Mouse (Mus musculus) forebrain, postnatal 0 days (tissue): ENCODE data around the gene Alx3. TPM values are rescaled to one million over a fixed set of nuclear protein-coding genes. Genes with fewer than 3 reads are reported as not detected.

Experiments
- ATAC-seq: fragments of 200-750 bp; cut with Nextera tagmentation; 2 replicates; pipeline ENCODE4 v1.8.0; 2017; ENCODE audit warnings: mild to moderate bottlenecking, moderate library complexity
- DNase-seq: peaks from one replicate; pipeline ENCODE4 v3.0.0-alpha.2; 2015
- H3K27ac ChIP-seq: fragments of 300-500 bp; sonication (generic); 2 replicates; pipeline ENCODE4 v1.5.1; 2014; ENCODE audit warnings: low read depth, mild to moderate bottlenecking, antibody characterized with exemption, low read length, moderate library complexity, mixed read lengths
- H3K27me3 ChIP-seq: fragments of 300-500 bp; sonication (generic); 2 replicates; pipeline ENCODE4 v1.6.1; 2014; ENCODE audit warnings: mild to moderate bottlenecking, low read length, mixed read lengths; ENCODE audit not compliant: insufficient read depth
- H3K36me3 ChIP-seq: fragments of 300-500 bp; sonication (generic); 2 replicates; pipeline ENCODE4 v1.6.1; 2014; ENCODE audit warnings: mild to moderate bottlenecking, moderate library complexity; ENCODE audit not compliant: insufficient read depth
- H3K4me1 ChIP-seq: fragments of 300-500 bp; sonication (generic); 2 replicates; pipeline ENCODE4 v1.6.1; 2014; ENCODE audit warnings: antibody characterized with exemption; ENCODE audit not compliant: insufficient read depth
- H3K4me2 ChIP-seq: fragments of 300-500 bp; sonication (generic); 2 replicates; pipeline ENCODE4 v1.6.1; 2014; ENCODE audit warnings: low read depth, mild to moderate bottlenecking, moderate library complexity
- H3K4me3 ChIP-seq: fragments of 300-500 bp; sonication (generic); 2 replicates; pipeline ENCODE4 v1.5.1; 2014; ENCODE audit warnings: low read depth, low read length, mixed read lengths
- H3K9ac ChIP-seq: fragments of 300-500 bp; sonication (generic); 2 replicates; pipeline ENCODE4 v1.6.1; 2014; ENCODE audit warnings: mild to moderate bottlenecking
- H3K9me3 ChIP-seq: fragments of 300-500 bp; sonication (generic); 2 replicates; pipeline ENCODE4 v1.6.1; 2016; ENCODE audit warnings: low read length
- CTCF ChIP-seq: sonication (generic); IDR thresholded peaks from 2 replicates; pipeline ENCODE4 v1.5.1; 2016; ENCODE audit warnings: antibody characterized with exemption, control low read depth, low read depth
- WGBS: fragments of 180-500 bp; shearing (Covaris S2); extraction: QIAGEN DNeasy Blood & Tissue Kit; methylation state at CpG from one replicate; pipeline ENCODE4 v1.1.7; 2014; 5-methylcytosine and 5-hydroxymethylcytosine counted together
- polyA plus RNA-seq: library from polyadenylated mRNA; unstranded; fragments of >200 nt; fragmentation: Nextera tagmentation; extraction: Ambion mirVana; gene quantifications from 2 replicates; pipeline ENCODE4 v1.2.1, GENCODE M21; 2015
- total RNA-seq: library from RNA; depleted of rRNA; stranded (reverse); fragments of >200 nt; gene quantifications from 2 replicates; pipeline ENCODE4 v1.2.3, GENCODE M21; 2014; rRNA removed

The Alx3 gene
- total and polyA plus RNA-seq, 2 experiments from 2014 or later, result 3.3 to 3.7 TPM

DNA sequence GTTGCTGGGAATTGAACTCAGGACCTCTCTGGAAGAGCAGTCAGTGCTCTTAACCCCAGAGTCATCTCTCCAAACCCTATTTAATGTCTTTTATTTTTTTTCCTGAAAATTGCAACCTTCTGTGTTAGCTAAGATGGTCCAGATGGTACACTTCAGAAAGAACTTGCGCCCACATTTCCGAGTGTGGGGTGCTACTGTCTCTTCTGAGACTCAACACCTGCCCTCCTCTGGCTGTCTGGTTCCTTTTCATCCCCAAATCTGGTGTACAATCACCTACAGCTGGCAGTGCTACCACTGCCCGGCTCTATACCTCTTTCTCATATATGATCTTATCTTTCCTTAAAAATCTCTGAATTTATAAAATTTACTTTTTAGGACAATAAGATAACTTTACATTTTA, 58.1 kb downstream of the Alx3 start:
- H3K4me3 ChIP-seq, result no peak overlapping the region
- DNase-seq, result no peak
- H3K27me3 ChIP-seq, result no peaks in the 10 kb centered on the region
- no peak for ATAC-seq
- no peaks in the 10 kb centered on the region for H3K4me1 ChIP-seq
- H3K9ac ChIP-seq, result no peak overlapping the region
- no peak for TF ChIP-seq CTCF
- H3K9me3 ChIP-seq, result no peaks in the 10 kb centered on the region
- H3K4me2 ChIP-seq, result no peak overlapping the region
- 95% methylated on average over 3 of the region's 3 CpGs for WGBS
- no peaks in the 10 kb centered on the region for H3K36me3 ChIP-seq
- H3K27ac ChIP-seq, result no peak overlapping the region

GRCm38 (mm10) chr3:107654861-107655260, 60.0 kb downstream of the Alx3 start:
- no peak for ATAC-seq
- Histone ChIP-seq H3K36me3 (no peaks in the 10 kb centered on the region), H3K27me3 (no peaks in the 10 kb centered on the region), H3K4me1 (no peaks in the 10 kb centered on the region), H3K27ac (no peak overlapping the region), H3K4me2 (no peak overlapping the region), H3K9ac (no peak overlapping the region), H3K4me3 (no peak overlapping the region), H3K9me3 (no peaks in the 10 kb centered on the region)
- no peak for TF ChIP-seq CTCF
- no peak for DNase-seq
- WGBS, result 82% methylated on average over 3 of the region's 3 CpGs

Other genes with a start within 250 kb of the Alx3 start
- gene Kcnc4, start 135.5 kb upstream of the Alx3 start, total RNA-seq, result 10.7 and 15.4 TPM in 2 replicates
- 4.2 and 6.6 TPM in 2 replicates for gene Kcnc4, start 135.5 kb upstream of the Alx3 start, polyA plus RNA-seq
- 61.2 and 68.9 TPM in 2 replicates for gene Slc6a17, start 77.0 kb upstream of the Alx3 start, total RNA-seq
- 20.3 and 22.7 TPM in 2 replicates for gene Slc6a17, start 77.0 kb upstream of the Alx3 start, polyA plus RNA-seq
- 0.23 TPM in 1 of 2 replicates, not detected in the other for gene Ubl4b, start 40.0 kb upstream of the Alx3 start, total RNA-seq
- not detected in 2 replicates for gene Ubl4b, start 40.0 kb upstream of the Alx3 start, polyA plus RNA-seq
- gene Gm10961, start 36.3 kb downstream of the Alx3 start, total RNA-seq, result not detected in 2 replicates
- not detected in 2 replicates for gene Gm10961, start 36.3 kb downstream of the Alx3 start, polyA plus RNA-seq
- gene Strip1, start 36.7 kb downstream of the Alx3 start, total RNA-seq, result 115 and 135 TPM in 2 replicates
- gene Strip1, start 36.7 kb downstream of the Alx3 start, polyA plus RNA-seq, result 92.6 and 108 TPM in 2 replicates
- gene Ahcyl1, start 101.5 kb downstream of the Alx3 start, total RNA-seq, result 54.2 and 54.6 TPM in 2 replicates
- 79.2 and 100 TPM in 2 replicates for gene Ahcyl1, start 101.5 kb downstream of the Alx3 start, polyA plus RNA-seq
- 6.3 and 11.7 TPM in 2 replicates for gene Csf1, start 165.4 kb downstream of the Alx3 start, total RNA-seq
- gene Csf1, start 165.4 kb downstream of the Alx3 start, polyA plus RNA-seq, result 7.2 and 8.6 TPM in 2 replicates